Mouse (Mus musculus) ES-Bruce4 (cell line): ENCODE data around the gene Tceal9. TPM values are rescaled to one million over a fixed set of nuclear protein-coding genes. Genes with fewer than 3 reads are reported as not detected.
"Not testable (repeated sequence)": the region's sequence is repeated elsewhere in the genome, so short reads cannot be mapped to it uniquely, and the experiment has no call there.

Source experiments
- H3K27ac ChIP-seq: 2 replicates; pipeline ENCODE4 v1.5.1; 2012; ENCODE audit warnings: low read length, inconsistent platforms; ENCODE audit not compliant: insufficient read depth
- H3K27me3 ChIP-seq: 2 replicates; pipeline ENCODE4 v1.6.1; 2012; ENCODE audit warnings: mild to moderate bottlenecking, low read length, inconsistent platforms; ENCODE audit not compliant: control insufficient read depth, poor library complexity, insufficient read depth, severe bottlenecking
- H3K36me3 ChIP-seq: 2 replicates; pipeline ENCODE4 v1.6.1; 2012; ENCODE audit warnings: inconsistent platforms, mild to moderate bottlenecking, low read length, moderate library complexity; ENCODE audit not compliant: control insufficient read depth, poor library complexity, insufficient read depth, severe bottlenecking
- H3K4me1 ChIP-seq: one replicate; pipeline ENCODE4 v1.8.1; 2011; ENCODE audit warnings: low read length; ENCODE audit not compliant: control insufficient read depth, insufficient read depth
- H3K4me3 ChIP-seq: 2 replicates; pipeline ENCODE4 v1.5.1; 2011; ENCODE audit warnings: low read depth, mild to moderate bottlenecking, low read length
- H3K9ac ChIP-seq: 2 replicates; pipeline ENCODE4 v1.6.1; 2012; ENCODE audit warnings: low read depth, mild to moderate bottlenecking, inconsistent platforms; ENCODE audit not compliant: poor library complexity, severe bottlenecking
- H3K9me3 ChIP-seq: replicated peaks from 2 replicates; pipeline ENCODE4 v1.6.1; 2012; ENCODE audit warnings: mild to moderate bottlenecking, low read length, inconsistent platforms; ENCODE audit not compliant: control insufficient read depth, poor library complexity, insufficient read depth, severe bottlenecking
- CTCF ChIP-seq: IDR thresholded peaks from one replicate; pipeline ENCODE4 v1.8.1; 2011; ENCODE audit warnings: low read depth, low read length
- EP300 ChIP-seq: IDR thresholded peaks from 2 replicates; pipeline ENCODE4 v1.6.1; 2011; ENCODE audit warnings: low read depth, low read length; ENCODE audit not compliant: insufficient read depth
- POLR2A ChIP-seq: IDR thresholded peaks from one replicate; pipeline ENCODE4 v1.8.1; 2011; ENCODE audit warnings: low read length; ENCODE audit not compliant: insufficient read depth
- polyA plus RNA-seq: library from polyadenylated mRNA; stranded (reverse); fragments of >200 nt; gene quantifications from 2 replicates; pipeline ENCODE4 v1.2.4, GENCODE M21; 2011; ENCODE audit warnings: low read depth; ENCODE audit not compliant: missing spikeins, insufficient read depth, insufficient read length

Tceal9 gene
- polyA plus RNA-seq, 1 experiment: 527 TPM

DNA sequence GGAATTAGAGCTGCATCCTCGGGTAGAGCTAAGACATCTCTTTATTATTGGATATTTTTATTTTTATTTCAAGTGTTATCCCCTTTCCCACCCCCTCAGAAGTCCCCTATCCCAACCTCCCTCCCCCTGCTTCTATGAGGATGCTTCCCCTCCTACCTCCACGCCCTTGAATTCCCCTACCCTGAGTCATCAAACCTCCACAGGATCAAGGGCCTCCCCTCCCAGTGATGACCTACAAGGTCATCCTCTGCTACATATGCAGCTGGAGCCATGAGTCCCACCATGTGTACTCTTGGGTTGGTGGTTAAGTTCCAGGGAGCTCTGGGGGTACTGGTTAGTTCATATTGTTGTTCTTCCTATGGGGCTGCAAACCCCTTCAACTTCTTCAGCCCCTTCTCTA is 31.5 kb upstream of the Tceal9 start:
- TF ChIP-seq EP300: no peak
- TF ChIP-seq CTCF: no peak
- no peak for TF ChIP-seq POLR2A
- no peaks in the 10 kb centered on the region for H3K36me3 ChIP-seq
- no peak overlapping the region for H3K4me3 ChIP-seq
- no peaks in the 10 kb centered on the region for H3K9me3 ChIP-seq
- H3K4me1 ChIP-seq: peaks cover 2% of the 10 kb centered on the region
- H3K27ac ChIP-seq: peak overlapping the region; percentile 54; the same call in 1 of the 2 replicates
- no peaks in the 10 kb centered on the region for H3K27me3 ChIP-seq
- no peak overlapping the region for H3K9ac ChIP-seq

DNA sequence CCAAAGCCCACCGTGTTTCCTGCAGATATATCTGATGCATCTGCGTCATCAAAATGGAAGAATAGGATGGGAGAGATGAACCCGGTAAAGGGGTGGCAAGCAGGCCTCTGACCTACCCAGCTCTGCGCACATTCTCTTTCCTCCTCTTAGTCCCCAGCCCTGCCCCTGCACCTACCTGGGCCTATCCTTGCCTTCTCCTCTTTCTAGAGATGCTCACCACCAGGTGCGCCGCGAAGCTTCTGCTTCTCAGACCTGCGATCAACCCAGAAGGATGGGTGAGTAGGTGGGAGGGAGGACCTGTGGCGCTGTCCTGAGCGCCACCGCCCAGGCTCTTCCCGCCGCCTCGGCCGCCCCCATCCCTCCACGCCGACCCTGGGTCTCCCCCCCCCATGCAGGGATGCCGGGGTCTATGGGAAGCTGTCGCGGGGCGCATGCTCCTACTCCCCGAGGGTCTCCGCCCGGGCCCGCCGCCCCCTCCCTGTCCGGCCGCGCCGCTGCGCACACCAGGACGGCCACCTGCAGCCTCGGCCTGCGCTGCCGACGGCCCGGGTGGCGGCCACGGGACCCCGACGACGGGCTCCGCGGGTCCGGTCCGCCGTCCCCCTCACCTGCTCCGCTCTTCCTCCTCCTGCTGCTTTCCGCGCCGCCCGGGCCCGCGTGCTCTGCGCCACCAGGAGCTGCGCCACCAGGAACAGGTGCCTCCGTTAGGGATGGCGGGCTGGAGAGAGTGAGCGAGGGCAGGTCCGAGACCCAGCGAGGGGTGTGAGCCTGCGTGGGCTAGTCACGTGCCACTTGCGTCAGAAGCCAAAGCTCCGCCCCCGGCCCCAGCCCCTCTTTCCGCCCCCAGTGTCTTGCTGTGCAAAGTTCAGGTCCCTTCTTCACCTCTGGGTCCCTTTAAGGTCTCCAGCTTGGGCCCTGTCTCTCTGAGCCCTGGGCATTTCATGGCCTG is 29.9 kb upstream of the Tceal9 start, which contains the start of the genes Tceal7 and Bex1:
Gene Tceal7, plus strand, starts transcription at position 51 of the 949 bp plus-strand sequence.
Gene Bex1, minus strand, starts transcription at position 785 of the 949 bp plus-strand sequence.
- peak within 1 kb of the TSS; percentile 87 for H3K9ac ChIP-seq
- H3K9me3 ChIP-seq, H3K4me1 ChIP-seq, H3K27me3 ChIP-seq, H3K36me3 ChIP-seq: not testable (repeated sequence)
- peak within 1 kb of the TSS; percentile 85 for H3K27ac ChIP-seq
- peak within 1 kb of the TSS; percentile 97 for H3K4me3 ChIP-seq

DNA sequence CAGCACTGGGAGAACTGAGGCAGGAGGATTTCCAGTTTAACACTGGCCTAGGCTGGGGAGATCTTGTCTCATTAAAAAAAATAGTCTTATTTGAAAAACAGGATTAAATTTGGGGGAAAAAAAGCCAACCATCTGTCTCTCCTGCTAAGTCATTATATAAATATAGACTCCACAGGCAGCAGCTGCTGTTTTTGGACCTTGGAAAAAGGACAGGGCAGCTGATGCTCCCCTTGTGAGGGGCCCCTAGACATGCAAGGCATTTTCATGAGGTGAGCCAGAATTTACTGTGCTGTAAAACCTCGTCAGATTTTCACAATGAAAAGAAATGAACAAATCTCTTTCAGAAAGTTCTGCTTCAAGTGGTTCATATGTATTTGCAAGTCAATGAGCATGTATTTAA is 28.6 kb upstream of the Tceal9 start:
- no peaks in the 10 kb centered on the region for H3K36me3 ChIP-seq
- peaks cover 2% of the 10 kb centered on the region for H3K4me1 ChIP-seq
- TF ChIP-seq POLR2A (no peak), CTCF (no peak), EP300 (no peak)
- H3K4me3 ChIP-seq: no peak overlapping the region
- no peak overlapping the region for H3K27ac ChIP-seq
- H3K9me3 ChIP-seq: no peaks in the 10 kb centered on the region
- no peak overlapping the region for H3K9ac ChIP-seq
- H3K27me3 ChIP-seq: no peaks in the 10 kb centered on the region

DNA sequence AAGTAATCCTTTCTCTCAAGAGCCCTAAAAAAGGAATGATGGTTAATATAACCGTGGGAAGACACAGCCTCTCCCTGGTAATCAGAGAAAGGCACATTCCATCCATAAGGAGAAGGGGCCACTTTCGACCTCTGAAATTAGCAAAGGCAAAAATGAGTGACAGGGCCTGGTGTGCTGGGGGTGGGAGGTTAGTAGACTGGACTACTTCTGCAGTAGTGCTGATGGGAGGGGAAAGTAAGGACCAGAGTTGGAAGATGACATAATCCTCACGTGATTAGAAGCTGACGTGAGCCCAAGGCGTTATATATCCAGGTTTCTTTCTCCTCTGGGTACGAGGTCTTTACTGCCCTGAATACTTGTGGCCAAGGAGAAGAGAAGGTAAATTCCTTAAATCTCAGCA is 21.2 kb upstream of the Tceal9 start:
- H3K9ac ChIP-seq: no peak overlapping the region
- no peak overlapping the region for H3K4me3 ChIP-seq
- TF ChIP-seq CTCF: no peak
- no peak for TF ChIP-seq EP300
- no peak for TF ChIP-seq POLR2A
- H3K9me3 ChIP-seq: no peaks in the 10 kb centered on the region
- H3K27me3 ChIP-seq: no peaks in the 10 kb centered on the region
- H3K36me3 ChIP-seq: no peaks in the 10 kb centered on the region
- no peak overlapping the region for H3K27ac ChIP-seq
- no peaks in the 10 kb centered on the region for H3K4me1 ChIP-seq

DNA sequence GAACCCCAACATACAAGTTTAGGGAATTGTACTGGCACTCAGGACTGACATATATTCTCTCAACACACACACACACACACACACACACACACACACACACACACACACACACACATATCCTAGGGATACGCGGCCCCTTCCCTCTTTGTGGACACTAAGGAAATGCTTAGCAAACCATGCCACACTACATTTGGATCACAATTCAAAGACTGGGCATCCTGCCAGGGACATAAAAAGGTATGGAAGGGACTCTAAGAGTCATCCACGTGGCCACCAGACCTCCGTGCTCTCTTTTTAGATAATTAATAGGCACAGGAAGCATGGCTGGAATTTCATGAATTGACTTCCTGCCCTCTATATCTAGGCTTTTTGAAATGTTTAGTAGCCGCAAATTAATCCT is 17.1 kb upstream of the Tceal9 start:
- no peak for TF ChIP-seq POLR2A
- TF ChIP-seq CTCF: no peak
- no peak for TF ChIP-seq EP300
- no peaks in the 10 kb centered on the region for H3K36me3 ChIP-seq
- H3K4me3 ChIP-seq: no peak overlapping the region
- H3K9ac ChIP-seq: no peak overlapping the region
- H3K9me3 ChIP-seq: no peaks in the 10 kb centered on the region
- H3K27ac ChIP-seq: no peak overlapping the region
- no peaks in the 10 kb centered on the region for H3K4me1 ChIP-seq
- no peaks in the 10 kb centered on the region for H3K27me3 ChIP-seq

DNA sequence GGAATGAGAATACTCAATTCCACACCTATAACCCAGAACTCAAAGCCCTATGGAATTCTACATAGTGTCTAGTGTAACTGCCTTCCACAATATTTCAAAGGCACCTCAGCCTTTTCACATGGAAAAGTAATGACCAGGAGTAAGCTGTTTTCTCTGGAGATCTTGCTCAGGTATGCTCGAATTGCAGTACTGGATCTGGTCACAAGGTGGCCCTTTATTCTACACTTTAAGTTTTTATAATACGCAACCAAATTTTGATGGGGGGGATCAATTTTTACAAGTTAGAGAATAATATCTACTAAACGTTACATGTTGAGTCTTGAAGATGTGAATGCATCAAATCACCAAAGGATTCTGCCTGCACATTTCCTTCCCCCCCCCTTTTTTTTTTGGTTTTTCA is 6.8 kb upstream of the Tceal9 start:
- H3K4me1 ChIP-seq: no peaks in the 10 kb centered on the region
- no peak overlapping the region for H3K9ac ChIP-seq
- TF ChIP-seq POLR2A (no peak), EP300 (no peak), CTCF (no peak)
- H3K9me3 ChIP-seq: no peaks in the 10 kb centered on the region
- no peaks in the 10 kb centered on the region for H3K36me3 ChIP-seq
- H3K27ac ChIP-seq: no peak overlapping the region
- H3K27me3 ChIP-seq: no peaks in the 10 kb centered on the region
- no peak overlapping the region for H3K4me3 ChIP-seq
